Mouse (Mus musculus) midbrain, embryonic 10.5 days (tissue): ENCODE data around the gene Ppp1r21. TPM values are rescaled to one million over a fixed set of nuclear protein-coding genes. Genes with fewer than 3 reads are reported as not detected.

ENCODE experiments used
- DNase-seq: peaks from one replicate; pipeline ENCODE4 v3.0.0-alpha.2; 2017; ENCODE audit warnings: low spot score
- H3K27ac ChIP-seq: fragments of 300-500 bp; sonication (generic); replicated peaks from 2 replicates; pipeline ENCODE4 v1.5.1; 2016; ENCODE audit warnings: mild to moderate bottlenecking
- H3K27me3 ChIP-seq: fragments of 300-500 bp; sonication (generic); 2 replicates; pipeline ENCODE4 v1.6.1; 2016; ENCODE audit warnings: low read depth, mild to moderate bottlenecking; ENCODE audit not compliant: poor library complexity, severe bottlenecking
- H3K36me3 ChIP-seq: fragments of 300-500 bp; sonication (generic); 2 replicates; pipeline ENCODE4 v1.6.1; 2016; ENCODE audit warnings: mild to moderate bottlenecking, moderate library complexity
- H3K4me1 ChIP-seq: fragments of 300-500 bp; sonication (generic); 2 replicates; pipeline ENCODE4 v1.6.1; 2016
- H3K4me3 ChIP-seq: fragments of 300-500 bp; sonication (generic); 2 replicates; pipeline ENCODE4 v1.5.1; 2016; ENCODE audit warnings: mild to moderate bottlenecking, moderate library complexity
- H3K9me3 ChIP-seq: fragments of 300-500 bp; sonication (generic); replicated peaks from 2 replicates; pipeline ENCODE4 v1.6.1; 2016; ENCODE audit warnings: mild to moderate bottlenecking
- WGBS: fragments of 180-500 bp; shearing (Covaris S2); methylation state at CpG from one replicate; pipeline ENCODE4 v1.1.7; 2016; 5-methylcytosine and 5-hydroxymethylcytosine counted together
- polyA plus RNA-seq: library from polyadenylated mRNA; unstranded; fragments of >200 nt; fragmentation: Nextera tagmentation; extraction: Ambion mirVana; gene quantifications from 2 replicates; pipeline ENCODE4 v1.2.1, GENCODE M21; 2016

Ppp1r21 gene
- polyA plus RNA-seq, 1 experiment from 2014 or later = 17.8 TPM

GRCm38 (mm10) chr17:88537842-88538430 is 8.0 kb downstream of the Ppp1r21 start:
- no peak for DNase-seq
- no peak overlapping the region for H3K27ac ChIP-seq
- H3K4me1 ChIP-seq = peaks cover 7% of the 10 kb centered on the region
- H3K9me3 ChIP-seq = no peaks in the 10 kb centered on the region
- H3K36me3 ChIP-seq = no peaks in the 10 kb centered on the region
- WGBS = 93% methylated on average over 8 of the region's 8 CpGs
- no peak overlapping the region for H3K4me3 ChIP-seq
- no peaks in the 10 kb centered on the region for H3K27me3 ChIP-seq

GRCm38 (mm10) chr17:88542771-88543416 is 13.0 kb downstream of the Ppp1r21 start:
- peak; percentile 25 for DNase-seq
- Histone ChIP-seq H3K27me3 (no peaks in the 10 kb centered on the region), H3K9me3 (no peaks in the 10 kb centered on the region), H3K27ac (peak overlapping the region; percentile 75), H3K4me3 (no peak overlapping the region), H3K36me3 (peaks cover 33% of the 10 kb centered on the region), H3K4me1 (peaks cover 14% of the 10 kb centered on the region)
- 56% methylated on average over 15 of the region's 15 CpGs for WGBS

- H3K27ac ChIP-seq = peak overlapping the region; percentile 75
- WGBS = 90% methylated on average over 3 of the region's 3 CpGs
Observed at GRCm38 (mm10) chr17:88543417-88543782, 13.5 kb downstream of the Ppp1r21 start.

GRCm38 (mm10) chr17:88545217-88545784 is 15.4 kb downstream of the Ppp1r21 start:
- Histone ChIP-seq H3K4me1 (peaks cover 16% of the 10 kb centered on the region), H3K9me3 (no peaks in the 10 kb centered on the region), H3K36me3 (peaks cover 52% of the 10 kb centered on the region), H3K4me3 (no peak overlapping the region), H3K27me3 (no peaks in the 10 kb centered on the region), H3K27ac (no peak overlapping the region)
- WGBS = 93% methylated on average over 15 of the region's 15 CpGs
- no peak for DNase-seq

More at GRCm38 (mm10) chr17:88543417-88543782, 13.5 kb downstream of the Ppp1r21 start:
- no peak overlapping the region for H3K4me3 ChIP-seq
- H3K36me3 ChIP-seq = peaks cover 35% of the 10 kb centered on the region
- H3K9me3 ChIP-seq = no peaks in the 10 kb centered on the region
- no peaks in the 10 kb centered on the region for H3K27me3 ChIP-seq
- no peak for DNase-seq
- peaks cover 14% of the 10 kb centered on the region for H3K4me1 ChIP-seq

- H3K36me3 ChIP-seq = peaks cover 55% of the 10 kb centered on the region
- WGBS = 90% methylated on average over 4 of the region's 4 CpGs
- H3K27ac ChIP-seq = no peak overlapping the region
- no peaks in the 10 kb centered on the region for H3K27me3 ChIP-seq
- no peak for DNase-seq
- H3K4me3 ChIP-seq = no peak overlapping the region
- H3K4me1 ChIP-seq = peaks cover 16% of the 10 kb centered on the region
- H3K9me3 ChIP-seq = no peaks in the 10 kb centered on the region
Observed at GRCm38 (mm10) chr17:88546745-88547144, 16.8 kb downstream of the Ppp1r21 start.

GRCm38 (mm10) chr17:88549411-88550191 is 19.7 kb downstream of the Ppp1r21 start:
- DNase-seq = no peak
- no peaks in the 10 kb centered on the region for H3K9me3 ChIP-seq
- H3K4me3 ChIP-seq = no peak overlapping the region
- no peak overlapping the region for H3K27ac ChIP-seq
- peaks cover 19% of the 10 kb centered on the region for H3K4me1 ChIP-seq
- peaks cover 49% of the 10 kb centered on the region for H3K36me3 ChIP-seq
- 87% methylated on average over 24 of the region's 24 CpGs for WGBS
- no peaks in the 10 kb centered on the region for H3K27me3 ChIP-seq

GRCm38 (mm10) chr17:88550351-88550750 is 20.4 kb downstream of the Ppp1r21 start:
- DNase-seq = no peak
- WGBS = 84% methylated on average over 5 of the region's 5 CpGs

GRCm38 (mm10) chr17:88550981-88551940 is 21.3 kb downstream of the Ppp1r21 start:
- 77% methylated on average over 10 of the region's 10 CpGs for WGBS
- peaks cover 48% of the 10 kb centered on the region for H3K36me3 ChIP-seq
- no peaks in the 10 kb centered on the region for H3K9me3 ChIP-seq

More at GRCm38 (mm10) chr17:88550351-88550750, 20.4 kb downstream of the Ppp1r21 start:
- no peak overlapping the region for H3K27ac ChIP-seq
- H3K9me3 ChIP-seq = no peaks in the 10 kb centered on the region
- no peaks in the 10 kb centered on the region for H3K27me3 ChIP-seq
- no peak overlapping the region for H3K4me3 ChIP-seq
- peaks cover 48% of the 10 kb centered on the region for H3K36me3 ChIP-seq
- peaks cover 19% of the 10 kb centered on the region for H3K4me1 ChIP-seq

GRCm38 (mm10) chr17:88552556-88552955 is 22.6 kb downstream of the Ppp1r21 start:
- Histone ChIP-seq H3K36me3 (peaks cover 56% of the 10 kb centered on the region), H3K4me1 (peaks cover 19% of the 10 kb centered on the region), H3K4me3 (no peak overlapping the region), H3K9me3 (no peaks in the 10 kb centered on the region), H3K27me3 (no peaks in the 10 kb centered on the region), H3K27ac (peak overlapping the region; percentile 40; the same call in 1 of the 2 replicates)
- no peak for DNase-seq
- WGBS = 31% methylated on average over 6 of the region's 6 CpGs

More at GRCm38 (mm10) chr17:88550981-88551940, 21.3 kb downstream of the Ppp1r21 start:
- DNase-seq = no peak
- Histone ChIP-seq H3K4me3 (no peak overlapping the region), H3K27me3 (no peaks in the 10 kb centered on the region), H3K4me1 (peaks cover 19% of the 10 kb centered on the region), H3K27ac (no peak overlapping the region)

- H3K9me3 ChIP-seq = no peaks in the 10 kb centered on the region
- peak overlapping the region; percentile 40; the same call in 1 of the 2 replicates for H3K27ac ChIP-seq
- peaks cover 51% of the 10 kb centered on the region for H3K36me3 ChIP-seq
- H3K27me3 ChIP-seq = no peaks in the 10 kb centered on the region
- H3K4me1 ChIP-seq = peaks cover 19% of the 10 kb centered on the region
- no peak for DNase-seq
- H3K4me3 ChIP-seq = no peak overlapping the region
- 63% methylated on average over 8 of the region's 8 CpGs for WGBS
Observed at GRCm38 (mm10) chr17:88553001-88553449, 23.1 kb downstream of the Ppp1r21 start.

GRCm38 (mm10) chr17:88553473-88554087 is 23.7 kb downstream of the Ppp1r21 start:
- DNase-seq = no peak
- Histone ChIP-seq H3K27ac (no peak overlapping the region; the same call in 1 of the 2 replicates), H3K4me3 (no peak overlapping the region), H3K36me3 (peaks cover 48% of the 10 kb centered on the region), H3K9me3 (no peaks in the 10 kb centered on the region), H3K4me1 (peaks cover 19% of the 10 kb centered on the region), H3K27me3 (no peaks in the 10 kb centered on the region)
- 87% methylated on average over 11 of the region's 11 CpGs for WGBS
